ENCODE assay signal across 12 mouse cellular contexts in genomic region chrX:71053246-71053645, GRCm38 (mm10). TPM values are rescaled to one million over a fixed set of nuclear protein-coding genes. Genes with fewer than 3 reads are reported as not detected.
DNase-seq lines count a peak whose midpoint lies in the region; ATAC-seq lines count a peak whose summit lies in the region.
"Had no signal": no experiment of that assay in that cellular context is flagged by ENCODE, and none has a peak within 500 bp of the region (broad histone marks: within the 10 kb centered on the region; RNA-seq: fewer than 3 reads in every experiment).

No protein-coding gene starts in this region.

- WGBS in neural tube, embryonic 12.5 days: 38% methylated on average over 5 of the region's 5 CpGs
- WGBS in midbrain, embryonic 11.5 days: 28% methylated on average over 5 of the region's 5 CpGs

- peak overlapping the region; percentile 66; the same call in 1 of the 2 replicates for H3K4me2 ChIP-seq in neural tube, embryonic 12.5 days (replicated peaks)
- H3K4me2 ChIP-seq in midbrain, embryonic 11.5 days: peak overlapping the region; percentile 29

- no peaks in the 10 kb centered on the region for H3K36me3 ChIP-seq in neural tube, embryonic 12.5 days
- no peaks in the 10 kb centered on the region for H3K36me3 ChIP-seq in midbrain, embryonic 11.5 days (ENCODE audit: control insufficient read depth, insufficient read depth, low read length)
- H3K36me3 ChIP-seq: G1E; kidney, embryonic 15.5 days had no signal

- no peak for ATAC-seq in neural tube, embryonic 12.5 days (ENCODE audit: low FRiP score, low read depth)
- ATAC-seq in midbrain, embryonic 11.5 days (ENCODE audit: low FRiP score): no peak

- no peaks in the 10 kb centered on the region for H3K9me3 ChIP-seq in neural tube, embryonic 12.5 days
- H3K9me3 ChIP-seq in midbrain, embryonic 11.5 days (ENCODE audit: control insufficient read depth, low read length): no peaks in the 10 kb centered on the region
- H3K9me3 ChIP-seq: G1E; kidney, embryonic 15.5 days had no signal

- H3K4me1 ChIP-seq in neural tube, embryonic 12.5 days: no peaks in the 10 kb centered on the region
- no peaks in the 10 kb centered on the region for H3K4me1 ChIP-seq in midbrain, embryonic 11.5 days (ENCODE audit: control insufficient read depth, insufficient read depth, low read length)

- DNase-seq in cerebellum, postnatal 10 days: peak; percentile 5 to 7
- no peak for DNase-seq in cerebellum, adult 11-12 months
- no peak for DNase-seq in neural tube, embryonic 10.5 days (ENCODE audit: extremely low spot score, low spot score)
- peak; percentile 85 for DNase-seq in midbrain, embryonic 11.5 days (ENCODE audit: low spot score, missing footprints)
- peak; percentile 37 for DNase-seq in retina, postnatal 7 days (ENCODE audit: low read depth, low spot score)
- no peak for DNase-seq in spleen, postnatal 10 days (ENCODE audit: low spot score in 2 of 2)
- no peak for DNase-seq in adipocyte (ENCODE audit: low spot score)

- no peak overlapping the region for H3K27ac ChIP-seq in neural tube, embryonic 12.5 days
- H3K27ac ChIP-seq in midbrain, embryonic 11.5 days (ENCODE audit: low read depth, low read length): peak overlapping the region; percentile 32; the same call in 1 of the 2 replicates
- H3K27ac ChIP-seq: kidney, embryonic 15.5 days; liver, embryonic 14.5 days; macrophage had no signal

- no peak overlapping the region for H3K9ac ChIP-seq in neural tube, embryonic 12.5 days
- 0 out of 2 replicates have a peak overlapping the region, but pooled peaks have one; percentile 27 for H3K9ac ChIP-seq in midbrain, embryonic 11.5 days (ENCODE audit: low read length)
- H3K9ac ChIP-seq: kidney, embryonic 15.5 days; liver, embryonic 14.5 days had no signal

- 0 out of 2 replicates have a peak, but pooled peaks cover 6% of the 10 kb centered on the region for H3K27me3 ChIP-seq in neural tube, embryonic 12.5 days (replicated peaks)
- no peaks in the 10 kb centered on the region; the same call in 1 of the 2 replicates for H3K27me3 ChIP-seq in midbrain, embryonic 11.5 days (ENCODE audit: control insufficient read depth, insufficient read depth, low read length)

- H3K4me3 ChIP-seq in neural tube, embryonic 12.5 days: no peak overlapping the region
- peak overlapping the region; percentile 44; the same call in 1 of the 2 replicates for H3K4me3 ChIP-seq in midbrain, embryonic 11.5 days (ENCODE audit: low read depth, low read length)

RNA-seq across cellular contexts. Expression of gene Mamld1, which starts 3.2 kb away (rescaled TPM):
- polyA plus RNA-seq in neural tube, embryonic 12.5 days (2016; fragmentation: Nextera tagmentation; extraction: Ambion mirVana): 2.8 and 4.5 TPM in 2 replicates
- polyA plus RNA-seq in midbrain, embryonic 11.5 days (2014; fragmentation: Nextera tagmentation; extraction: Ambion mirVana): 8.3 and 8.6 TPM in 2 replicates
- polyA plus RNA-seq: G1E had no signal

Comparison
In these comparisons a context has a peak if more than half of its experiments do, and no peak if none do; other contexts are left out.
1. DNase-seq: peak in cerebellum, postnatal 10 days (2 of 2), midbrain, embryonic 11.5 days (single experiment) and retina, postnatal 7 days (single experiment); none in cerebellum, adult 11-12 months (single experiment), neural tube, embryonic 10.5 days (single experiment), spleen, postnatal 10 days (0 of 2) and adipocyte (single experiment).